Mouse (Mus musculus) layer of hippocampus, postnatal 10 days (tissue): Measurements from ENCODE around the gene Mast1. TPM values are rescaled to one million over a fixed set of nuclear protein-coding genes. Genes with fewer than 3 reads are reported as not detected.

Source experiments
- DNase-seq, 2 experiments: peaks; one replicate each; pipeline ENCODE4 v3.0.0; 2021; ENCODE audit warnings: low spot score in 2 of 2
- total RNA-seq, 2 experiments: library from RNA; stranded (reverse); gene quantifications; 2 replicates each; pipeline ENCODE4 v1.2.3; 2021

Gene Mast1
- total RNA-seq, 2 experiments from 2014 or later, result 162 to 169 TPM

GRCm38 (mm10) chr8:84944478-84945160 is 7.5 kb upstream of the Mast1 start:
- peak; percentile 54 to 71 for DNase-seq

GRCm38 (mm10) chr8:84943699-84944098 is 6.5 kb upstream of the Mast1 start:
- no peak for DNase-seq

GRCm38 (mm10) chr8:84937620-84938485 is 694 bp upstream of the Mast1 start:
- DNase-seq, result no peak

- peak in 1 of 2 experiments; percentile 38 for DNase-seq
Measured at GRCm38 (mm10) chr8:84936041-84936961, 858 bp downstream of the Mast1 start.

GRCm38 (mm10) chr8:84935489-84935888 is 1.7 kb downstream of the Mast1 start:
- peak in 1 of 2 experiments; percentile 34 for DNase-seq

DNA sequence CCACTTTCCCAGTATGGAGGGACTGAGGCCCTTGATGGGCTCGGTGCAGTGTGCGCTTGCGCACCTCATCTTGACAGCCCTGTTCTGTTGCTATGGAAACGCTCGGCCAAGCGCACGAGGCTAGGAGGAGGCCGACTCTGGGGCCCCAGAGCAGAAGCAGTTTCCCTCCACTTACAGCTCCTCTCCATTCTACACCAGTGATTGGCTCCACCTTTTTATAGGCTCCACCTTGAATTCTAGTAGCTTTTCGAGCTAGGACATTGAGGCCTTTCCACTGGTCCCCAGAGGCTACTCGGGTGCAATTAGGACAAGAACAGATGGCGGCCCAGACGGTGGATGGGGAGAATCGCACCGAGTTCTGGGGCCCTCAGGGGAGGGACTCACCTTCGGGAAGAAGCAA is 2.3 kb downstream of the Mast1 start:
- DNase-seq, result peak in 1 of 2 experiments; percentile 47

GRCm38 (mm10) chr8:84933767-84934559 is 3.2 kb downstream of the Mast1 start:
- no peak for DNase-seq

- no peak for DNase-seq
Measured at GRCm38 (mm10) chr8:84930582-84930981, 6.6 kb downstream of the Mast1 start.

GRCm38 (mm10) chr8:84928456-84929306 is 8.5 kb downstream of the Mast1 start:
- peak; percentile 78 to 85 for DNase-seq

DNA sequence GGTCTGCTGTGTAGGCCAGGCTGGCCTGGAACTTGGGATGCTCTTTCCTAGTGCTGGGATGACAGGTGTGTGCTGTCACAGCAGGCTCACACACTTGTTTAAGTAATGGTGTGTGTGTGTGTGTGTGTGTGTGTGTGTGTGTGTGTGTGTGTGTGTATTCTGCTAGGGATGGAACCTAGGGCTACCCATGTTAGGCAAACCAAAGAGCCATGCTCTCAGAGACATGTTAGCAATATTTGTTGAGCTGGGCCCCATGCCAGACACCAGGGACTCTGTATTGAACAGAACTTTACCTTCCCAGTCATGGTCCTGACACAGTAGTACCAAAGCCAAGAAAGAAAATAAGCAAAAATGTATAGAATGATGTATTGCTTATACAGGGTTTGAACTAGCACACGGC is 9.6 kb downstream of the Mast1 start:
- DNase-seq, result no peak

- no peak for DNase-seq
Measured at GRCm38 (mm10) chr8:84925557-84925956, 11.6 kb downstream of the Mast1 start.

- no peak for DNase-seq
Measured at GRCm38 (mm10) chr8:84921596-84921995, 15.6 kb downstream of the Mast1 start.

DNA sequence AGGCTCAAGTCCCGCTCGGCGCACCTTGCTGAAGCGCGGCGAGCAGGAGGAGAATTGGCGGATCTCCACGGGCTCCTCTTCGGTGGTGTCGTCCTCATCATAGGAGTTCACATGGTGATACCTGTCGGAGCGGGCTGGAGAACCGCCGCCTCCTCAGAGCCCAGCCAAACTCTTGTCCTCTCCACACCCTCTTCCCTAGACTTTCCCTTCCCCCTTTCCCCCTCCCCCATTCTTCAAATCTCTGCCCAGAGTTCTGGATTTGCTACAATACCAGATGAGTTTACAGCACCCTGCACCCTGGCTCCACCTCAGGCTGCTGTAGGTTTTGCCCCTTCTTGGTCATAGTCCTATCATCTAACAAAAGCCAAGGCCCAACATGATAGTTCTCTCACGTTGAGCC is 18.5 kb downstream of the Mast1 start:
- no peak for DNase-seq

GRCm38 (mm10) chr8:84917781-84918180 is 19.4 kb downstream of the Mast1 start:
- DNase-seq, result no peak

DNA sequence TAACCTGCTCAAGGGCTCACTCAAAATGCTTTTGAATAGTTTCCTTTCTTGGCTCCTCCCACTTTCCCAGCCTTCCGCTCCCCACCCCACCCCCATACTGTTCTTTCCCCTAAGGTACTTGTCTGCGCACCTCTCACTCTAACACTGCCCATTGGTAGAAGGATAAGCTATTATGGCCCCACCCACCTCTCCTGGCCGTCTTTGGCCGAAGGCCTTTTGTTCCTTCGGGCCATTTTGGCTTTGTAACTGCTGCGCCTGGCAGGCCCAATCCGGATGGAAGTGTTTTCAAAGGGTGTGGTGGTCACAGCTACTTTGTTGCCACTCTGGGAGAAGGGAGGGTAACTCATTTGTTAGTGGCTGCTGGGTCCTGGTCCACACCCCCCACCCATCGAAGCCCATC is 21.9 kb downstream of the Mast1 start:
- no peak for DNase-seq

- peak in 1 of 2 experiments; percentile 50 for DNase-seq
Measured at GRCm38 (mm10) chr8:84913960-84914359, 23.2 kb downstream of the Mast1 start.

GRCm38 (mm10) chr8:84913502-84913900 is 23.7 kb downstream of the Mast1 start:
- no peak for DNase-seq

- DNase-seq, result peak in 1 of 2 experiments; percentile 62
Measured at GRCm38 (mm10) chr8:84912895-84913501, 24.2 kb downstream of the Mast1 start.

- no peak for DNase-seq
Measured at GRCm38 (mm10) chr8:84912391-84912790, 24.8 kb downstream of the Mast1 start.
